9 mouse cellular contexts compared by ENCODE assay signal in genomic region chr2:167294926-167295325, GRCm38 (mm10). TPM values are rescaled to one million over a fixed set of nuclear protein-coding genes. Genes with fewer than 3 reads are reported as not detected.
DNase-seq lines count a peak whose midpoint lies in the region; ATAC-seq lines count a peak whose summit lies in the region.
"Had no signal": no experiment of that assay in that cellular context is flagged by ENCODE, and none has a peak within 500 bp of the region (broad histone marks: within the 10 kb centered on the region; RNA-seq: fewer than 3 reads in every experiment).

No protein-coding gene starts in this region.

- H3K27ac ChIP-seq in forebrain, embryonic 10.5 days: peak overlapping the region; percentile 56
- H3K27ac ChIP-seq in forebrain, embryonic 14.5 days (ENCODE audit: low read depth, low read length): no peak overlapping the region
- 0 out of 2 replicates have a peak overlapping the region, but pooled peaks have one; percentile 4 for H3K27ac ChIP-seq in neural tube, embryonic 13.5 days (replicated peaks)
- 0 out of 2 replicates have a peak overlapping the region, but pooled peaks have one; percentile 51 for H3K27ac ChIP-seq in forebrain, embryonic 15.5 days (replicated peaks)
- peak overlapping the region; percentile 54 for H3K27ac ChIP-seq in limb, embryonic 10.5 days
- no peak overlapping the region for H3K27ac ChIP-seq in stomach, embryonic 16.5 days (ENCODE audit: low read length)

- no peak overlapping the region for H3K4me2 ChIP-seq in forebrain, embryonic 14.5 days (ENCODE audit: low read length)
- 0 out of 2 replicates have a peak overlapping the region, but pooled peaks have one; percentile 4 for H3K4me2 ChIP-seq in neural tube, embryonic 13.5 days
- H3K4me2 ChIP-seq in forebrain, embryonic 15.5 days (replicated peaks): peak overlapping the region; percentile 17; the same call in 1 of the 2 replicates
- no peak overlapping the region for H3K4me2 ChIP-seq in stomach, embryonic 16.5 days (ENCODE audit: low read depth, low read length)

- H3K4me1 ChIP-seq in forebrain, embryonic 10.5 days: peaks cover 58% of the 10 kb centered on the region
- H3K4me1 ChIP-seq in forebrain, embryonic 14.5 days (ENCODE audit: control insufficient read depth, insufficient read depth, low read length): peaks cover 9% of the 10 kb centered on the region; the same call in 1 of the 2 replicates
- peaks cover 31% of the 10 kb centered on the region for H3K4me1 ChIP-seq in neural tube, embryonic 13.5 days (replicated peaks)
- H3K4me1 ChIP-seq in forebrain, embryonic 15.5 days: peaks cover 12% of the 10 kb centered on the region
- peaks cover 50% of the 10 kb centered on the region for H3K4me1 ChIP-seq in limb, embryonic 10.5 days
- peaks cover 17% of the 10 kb centered on the region for H3K4me1 ChIP-seq in stomach, embryonic 16.5 days (ENCODE audit: control insufficient read depth, insufficient read depth, low read length)

- H3K9ac ChIP-seq in forebrain, embryonic 14.5 days (ENCODE audit: low read length): no peak overlapping the region; the same call in 1 of the 2 replicates
- H3K9ac ChIP-seq in neural tube, embryonic 13.5 days: no peak overlapping the region
- H3K9ac ChIP-seq in forebrain, embryonic 15.5 days (replicated peaks): no peak overlapping the region
- no peak overlapping the region for H3K9ac ChIP-seq in stomach, embryonic 16.5 days (ENCODE audit: low read length)

- ATAC-seq in forebrain, embryonic 14.5 days: no peak
- no peak for ATAC-seq in neural tube, embryonic 13.5 days (ENCODE audit: low read depth)
- no peak for ATAC-seq in forebrain, embryonic 15.5 days (replicated peaks)
- no peak for ATAC-seq in stomach, embryonic 16.5 days (ENCODE audit: insufficient read depth, low FRiP score)

- no peaks in the 10 kb centered on the region for H3K27me3 ChIP-seq in forebrain, embryonic 10.5 days (ENCODE audit: poor library complexity, severe bottlenecking)
- H3K27me3 ChIP-seq in forebrain, embryonic 14.5 days (replicated peaks; ENCODE audit: control insufficient read depth, insufficient read depth, low read length): no peaks in the 10 kb centered on the region
- H3K27me3 ChIP-seq in neural tube, embryonic 13.5 days: no peaks in the 10 kb centered on the region
- no peaks in the 10 kb centered on the region for H3K27me3 ChIP-seq in forebrain, embryonic 15.5 days
- no peaks in the 10 kb centered on the region for H3K27me3 ChIP-seq in limb, embryonic 10.5 days (ENCODE audit: low read depth, poor library complexity, severe bottlenecking)
- H3K27me3 ChIP-seq in stomach, embryonic 16.5 days (ENCODE audit: control insufficient read depth, insufficient read depth, low read length): no peaks in the 10 kb centered on the region
- H3K27me3 ChIP-seq: CH12.LX had no signal

- no peak overlapping the region for H3K4me3 ChIP-seq in forebrain, embryonic 10.5 days
- no peak overlapping the region for H3K4me3 ChIP-seq in forebrain, embryonic 14.5 days (ENCODE audit: low read depth, low read length)
- H3K4me3 ChIP-seq in neural tube, embryonic 13.5 days: no peak overlapping the region
- H3K4me3 ChIP-seq in forebrain, embryonic 15.5 days: peak overlapping the region; percentile 21; the same call in 1 of the 2 replicates
- H3K4me3 ChIP-seq in limb, embryonic 10.5 days: no peak overlapping the region
- H3K4me3 ChIP-seq in stomach, embryonic 16.5 days (replicated peaks; ENCODE audit: low read length): 0 out of 2 replicates have a peak overlapping the region, but pooled peaks have one; percentile 1

- peaks cover 15% of the 10 kb centered on the region for H3K36me3 ChIP-seq in forebrain, embryonic 10.5 days (replicated peaks)
- H3K36me3 ChIP-seq in forebrain, embryonic 14.5 days (ENCODE audit: control insufficient read depth, insufficient read depth, low read length): 0 out of 2 replicates have a peak, but pooled peaks cover 3% of the 10 kb centered on the region
- H3K36me3 ChIP-seq in neural tube, embryonic 13.5 days: no peaks in the 10 kb centered on the region; the same call in 1 of the 2 replicates
- H3K36me3 ChIP-seq in forebrain, embryonic 15.5 days: no peaks in the 10 kb centered on the region
- peaks cover 8% of the 10 kb centered on the region for H3K36me3 ChIP-seq in limb, embryonic 10.5 days
- no peaks in the 10 kb centered on the region for H3K36me3 ChIP-seq in stomach, embryonic 16.5 days (ENCODE audit: control insufficient read depth, insufficient read depth, low read length)

- no peak for DNase-seq in forebrain, embryonic 10.5 days (ENCODE audit: extremely low spot score, low spot score)
- DNase-seq in forebrain, embryonic 14.5 days (ENCODE audit: low spot score): no peak
- no peak for DNase-seq in neural tube, embryonic 10.5 days (ENCODE audit: extremely low spot score, low spot score)
- DNase-seq in limb, embryonic 10.5 days (ENCODE audit: low spot score): no peak
- no peak for DNase-seq in retina, postnatal 1 day

- 66% methylated on average over 15 of the region's 15 CpGs for WGBS in forebrain, embryonic 10.5 days
- WGBS in forebrain, embryonic 14.5 days: 65% methylated on average over 15 of the region's 15 CpGs
- 55% methylated on average over 15 of the region's 15 CpGs for WGBS in neural tube, embryonic 13.5 days
- WGBS in forebrain, embryonic 15.5 days: 63% methylated on average over 15 of the region's 15 CpGs
- 71% methylated on average over 15 of the region's 15 CpGs for WGBS in limb, embryonic 10.5 days
- WGBS in stomach, embryonic 16.5 days: 63% methylated on average over 15 of the region's 15 CpGs

- no peaks in the 10 kb centered on the region for H3K9me3 ChIP-seq in forebrain, embryonic 10.5 days
- H3K9me3 ChIP-seq in forebrain, embryonic 14.5 days (replicated peaks; ENCODE audit: control insufficient read depth, low read length): no peaks in the 10 kb centered on the region
- H3K9me3 ChIP-seq in neural tube, embryonic 13.5 days: no peaks in the 10 kb centered on the region
- no peaks in the 10 kb centered on the region for H3K9me3 ChIP-seq in forebrain, embryonic 15.5 days
- H3K9me3 ChIP-seq in limb, embryonic 10.5 days (replicated peaks): no peaks in the 10 kb centered on the region
- H3K9me3 ChIP-seq in stomach, embryonic 16.5 days (replicated peaks; ENCODE audit: control insufficient read depth, low read length): no peaks in the 10 kb centered on the region

RNA-seq across cellular contexts. Expression of gene B4galt5, which starts 54.1 kb away (rescaled TPM):
- 6.0 and 7.3 TPM in 2 replicates for polyA plus RNA-seq in forebrain, embryonic 10.5 days (2016; fragmentation: Nextera tagmentation; extraction: Ambion mirVana)
- polyA plus RNA-seq in forebrain, embryonic 14.5 days (2014; fragmentation: Nextera tagmentation; extraction: Ambion mirVana): 10.9 and 12.0 TPM in 2 replicates
- polyA plus RNA-seq in neural tube, embryonic 13.5 days (2015; fragmentation: Nextera tagmentation; extraction: Ambion mirVana): 21.6 and 22.2 TPM in 2 replicates
- 15.2 and 18.8 TPM in 2 replicates for polyA plus RNA-seq in forebrain, embryonic 15.5 days (2015; fragmentation: Nextera tagmentation; extraction: Ambion mirVana)
- 10.3 and 11.3 TPM in 2 replicates for polyA plus RNA-seq in limb, embryonic 10.5 days (2016; fragmentation: Nextera tagmentation; extraction: Ambion mirVana)
- polyA plus RNA-seq in stomach, embryonic 16.5 days (2015; fragmentation: Nextera tagmentation; extraction: Ambion mirVana): 7.0 and 7.5 TPM in 2 replicates

RNA-seq across cellular contexts. Expression of gene Ptgis, which starts 54.5 kb away (rescaled TPM):
- polyA plus RNA-seq in forebrain, embryonic 10.5 days (2016; fragmentation: Nextera tagmentation; extraction: Ambion mirVana): 13.5 and 13.7 TPM in 2 replicates
- 3.7 and 3.9 TPM in 2 replicates for polyA plus RNA-seq in forebrain, embryonic 14.5 days (2014; fragmentation: Nextera tagmentation; extraction: Ambion mirVana)
- polyA plus RNA-seq in neural tube, embryonic 13.5 days (2015; fragmentation: Nextera tagmentation; extraction: Ambion mirVana): 5.6 and 6.5 TPM in 2 replicates
- 2.7 and 3.6 TPM in 2 replicates for polyA plus RNA-seq in forebrain, embryonic 15.5 days (2015; fragmentation: Nextera tagmentation; extraction: Ambion mirVana)
- 15.6 and 17.6 TPM in 2 replicates for polyA plus RNA-seq in limb, embryonic 10.5 days (2016; fragmentation: Nextera tagmentation; extraction: Ambion mirVana)
- 23.5 and 24.3 TPM in 2 replicates for polyA plus RNA-seq in stomach, embryonic 16.5 days (2015; fragmentation: Nextera tagmentation; extraction: Ambion mirVana)

Comparison
In these comparisons a context has a peak if more than half of its experiments do, and no peak if none do; other contexts are left out.
1. H3K27ac ChIP-seq: peak in forebrain, embryonic 10.5 days (single experiment), neural tube, embryonic 13.5 days (single experiment), forebrain, embryonic 15.5 days (single experiment) and limb, embryonic 10.5 days (single experiment); none in forebrain, embryonic 14.5 days (single experiment) and stomach, embryonic 16.5 days (single experiment).
2. H3K4me3 ChIP-seq: peak in forebrain, embryonic 15.5 days (single experiment) and stomach, embryonic 16.5 days (single experiment); none in forebrain, embryonic 10.5 days (single experiment), forebrain, embryonic 14.5 days (single experiment), neural tube, embryonic 13.5 days (single experiment) and limb, embryonic 10.5 days (single experiment).
3. H3K4me2 ChIP-seq: peak in neural tube, embryonic 13.5 days (single experiment) and forebrain, embryonic 15.5 days (single experiment); none in forebrain, embryonic 14.5 days (single experiment) and stomach, embryonic 16.5 days (single experiment).